Mouse (Mus musculus) C2C12 (cell line): Measurements from ENCODE around the gene Nid2.

Experiments
- CEBPB ChIP-seq: IDR thresholded peaks from one replicate; pipeline ENCODE4 v1.6.1; 2011; ENCODE audit warnings: low read depth, mild to moderate bottlenecking, control low read depth, moderate library complexity
- CTCF ChIP-seq: IDR thresholded peaks from one replicate; pipeline ENCODE4 v1.5.1; 2011; ENCODE audit not compliant: control insufficient read depth, insufficient read depth, insufficient read length
- FOSL1 ChIP-seq: IDR thresholded peaks from one replicate; pipeline ENCODE4 v1.8.0; 2011; ENCODE audit warnings: mild to moderate bottlenecking, low read length; ENCODE audit not compliant: poor library complexity, insufficient read depth, severe bottlenecking
- MAX ChIP-seq: IDR thresholded peaks from one replicate; pipeline ENCODE4 v1.6.1; 2011; ENCODE audit warnings: mild to moderate bottlenecking, control low read depth
- MYOD1 ChIP-seq: IDR thresholded peaks from one replicate; pipeline ENCODE4 v1.6.1; 2011; ENCODE audit warnings: low read depth; ENCODE audit not compliant: control insufficient read depth, insufficient read length
- MYOG ChIP-seq: IDR thresholded peaks from one replicate; pipeline ENCODE4 v1.6.1; 2011; ENCODE audit not compliant: control insufficient read depth, insufficient read length; ENCODE audit errors: extremely low read depth
- USF1 ChIP-seq: IDR thresholded peaks from one replicate; pipeline ENCODE4 v1.6.1; 2011; ENCODE audit warnings: low read depth, mild to moderate bottlenecking, control low read depth, moderate library complexity

- TF ChIP-seq CTCF (no peak), MYOD1 (no peak), FOSL1 (no peak), MAX (no peak), CEBPB (no peak), USF1 (no peak), MYOG (no peak)
These were observed 41.9 kb upstream of the Nid2 start for GRCm38 (mm10) chr14:19709161-19709560.
